Mouse (Mus musculus): ENCODE measurements around the gene Selp.

DNA sequence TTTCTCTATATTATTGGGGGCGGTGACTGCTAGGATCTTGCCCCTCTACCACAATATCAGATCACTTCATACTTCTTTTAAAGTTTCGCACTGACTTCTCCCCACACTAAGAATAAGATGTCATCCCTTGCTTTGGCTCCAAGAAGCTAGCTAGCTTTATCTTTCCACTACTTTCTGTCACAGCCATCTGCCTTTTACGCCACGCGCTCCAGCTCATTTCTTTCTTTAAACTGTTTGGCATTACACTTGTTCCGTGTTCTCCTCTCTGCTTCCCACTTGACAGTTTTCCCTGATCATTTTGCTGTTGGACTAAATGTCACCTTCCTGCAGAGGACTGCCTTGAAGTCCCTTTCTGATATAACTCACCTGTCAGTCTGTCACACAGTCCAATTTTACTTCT, 2.8 kb downstream of the Selp start:
- TF ChIP-seq POLR2A (IDR thresholded peaks at IDR 0.05; ENCODE audit: insufficient read depth, low read depth, low read length) (no peak), CTCF (IDR thresholded peaks at IDR 0.05) (no peak), EP300 (IDR thresholded peaks at IDR 0.05; ENCODE audit: insufficient read depth, low read depth, low read length) (no peak)

Data from heart, adult 2 months (tissue).